Comparison of ENCODE assay signal across 19 mouse cellular contexts in genomic region chr9:48126815-48127214, GRCm38 (mm10). TPM values are rescaled to one million over a fixed set of nuclear protein-coding genes. Genes with fewer than 3 reads are reported as not detected.
DNase-seq lines count a peak whose midpoint lies in the region; ATAC-seq and TF ChIP-seq lines count a peak whose summit lies in the region.
"Had no signal": no experiment of that assay in that cellular context is flagged by ENCODE, and none has a peak within 500 bp of the region (broad histone marks: within the 10 kb centered on the region; RNA-seq: fewer than 3 reads in every experiment).

No protein-coding gene starts in this region.

- H3K9me3 ChIP-seq in heart, postnatal 0 days (replicated peaks; ENCODE audit: control insufficient read depth, low read length) = no peaks in the 10 kb centered on the region
- no peaks in the 10 kb centered on the region for H3K9me3 ChIP-seq in CH12.LX (replicated peaks; ENCODE audit: low read length)
- H3K9me3 ChIP-seq: embryonic facial prominence, embryonic 12.5 days; forebrain, embryonic 12.5 days; heart, embryonic 13.5 days had no signal

- no peaks in the 10 kb centered on the region for H3K4me1 ChIP-seq in heart, postnatal 0 days (ENCODE audit: control insufficient read depth, insufficient read depth)
- H3K4me1 ChIP-seq in CH12.LX (ENCODE audit: control insufficient read depth in 1 of 2, insufficient read depth in 2 of 2) = no peaks in the 10 kb centered on the region
- H3K4me1 ChIP-seq in cortical plate, adult 2 months (ENCODE audit: control insufficient read depth, insufficient read depth, low read length) = no peaks in the 10 kb centered on the region
- H3K4me1 ChIP-seq: embryonic facial prominence, embryonic 12.5 days; forebrain, embryonic 12.5 days; heart, embryonic 13.5 days had no signal

- no peak for TF ChIP-seq EP300 in heart, postnatal 0 days (IDR thresholded peaks at IDR 0.05; ENCODE audit: low read depth)
- no peak for TF ChIP-seq EP300 in CH12.LX (IDR thresholded peaks at IDR 0.05; ENCODE audit: low read length)

- ATAC-seq in heart, postnatal 0 days (ENCODE audit: insufficient read depth, low read depth) = no peak
- ATAC-seq: forebrain, embryonic 16.5 days had no signal

- intact Hi-C loops in heart, postnatal 36 days (cut with DNase I) = no loop called here
- intact Hi-C loops in left cerebral cortex, adult 2 months (cut with DNase I) = no loop called here
- intact Hi-C loops in left cerebral cortex, postnatal 4 days (cut with DNase I) = loop anchor here (10.0 kb wide), 1 partner anchor 122 kb away; no protein-coding TSS in a partner anchor

- no peak for TF ChIP-seq POLR2A in CH12.LX (IDR thresholded peaks at IDR 0.05; ENCODE audit: low read depth, low read length)
- TF ChIP-seq POLR2A in cortical plate, adult 2 months (IDR thresholded peaks at IDR 0.05; ENCODE audit: extremely low read depth, insufficient read depth, low read length) = no peak

- 0 out of 2 replicates have a peak, but pooled peaks have one; percentile 2 for TF ChIP-seq CTCF in heart, postnatal 0 days (IDR thresholded peaks at IDR 0.05; ENCODE audit: low read depth)
- peak; percentile 19 for TF ChIP-seq CTCF in left cerebral cortex, adult 2 months (IDR thresholded peaks at IDR 0.05)
- peak in 1 of 2 experiments; percentile 14; a peak in 1 of 4 replicates for TF ChIP-seq CTCF in CH12.LX (conservative IDR thresholded peaks at IDR 0.05 in 1 of 2, IDR thresholded peaks at IDR 0.05 in 1 of 2; ENCODE audit: low read depth in 2 of 2, low read length in 2 of 2)
- 0 out of 2 replicates have a peak, but pooled peaks have one; percentile 11 for TF ChIP-seq CTCF in cortical plate, adult 2 months (IDR thresholded peaks at IDR 0.05; ENCODE audit: extremely low read depth, insufficient read depth, low read length)

- H3K36me3 ChIP-seq in heart, postnatal 0 days (replicated peaks; ENCODE audit: control insufficient read depth, insufficient read depth, low read length) = no peaks in the 10 kb centered on the region
- H3K36me3 ChIP-seq in CH12.LX (replicated peaks in 1 of 2; ENCODE audit: control insufficient read depth in 1 of 2, insufficient read depth in 1 of 2, low read length in 1 of 2) = no peaks in the 10 kb centered on the region
- H3K36me3 ChIP-seq: embryonic facial prominence, embryonic 12.5 days; forebrain, embryonic 12.5 days; heart, embryonic 13.5 days had no signal

- H3K4me3 ChIP-seq in heart, postnatal 0 days (ENCODE audit: low read depth, low read length) = no peak overlapping the region
- H3K4me3 ChIP-seq in left cerebral cortex, adult 2 months = no peak overlapping the region
- H3K4me3 ChIP-seq in CH12.LX (replicated peaks in 1 of 3; ENCODE audit: low read depth in 2 of 3, low read length in 2 of 3, poor library complexity in 1 of 3) = no peak overlapping the region
- H3K4me3 ChIP-seq in cortical plate, adult 2 months (ENCODE audit: insufficient read depth, low read length) = no peak overlapping the region
- H3K4me3 ChIP-seq: embryonic facial prominence, embryonic 12.5 days; forebrain, embryonic 12.5 days; heart, embryonic 13.5 days had no signal

- no peak overlapping the region for H3K27ac ChIP-seq in heart, postnatal 0 days (ENCODE audit: low read depth)
- H3K27ac ChIP-seq in left cerebral cortex, adult 2 months = no peak overlapping the region
- no peak overlapping the region for H3K27ac ChIP-seq in CH12.LX (ENCODE audit: insufficient read depth, low read depth)
- no peak overlapping the region for H3K27ac ChIP-seq in cortical plate, adult 2 months (ENCODE audit: insufficient read depth, low read length)
- H3K27ac ChIP-seq: embryonic facial prominence, embryonic 12.5 days; forebrain, embryonic 12.5 days; heart, embryonic 13.5 days; hindbrain, embryonic 14.5 days had no signal

- DNase-seq in heart, postnatal 0 days (ENCODE audit: low spot score) = no peak
- no peak for DNase-seq in heart, postnatal 36 days
- DNase-seq in left cerebral cortex, adult 2 months (ENCODE audit: extremely low spot score in 1 of 2, low spot score in 2 of 2) = no peak
- DNase-seq in left cerebral cortex, postnatal 4 days = no peak
- DNase-seq in CH12.LX (ENCODE audit: extremely low read depth) = no peak
- no peak for DNase-seq in adrenal gland, adult (ENCODE audit: inconsistent age in 2 of 2, low spot score in 1 of 2)
- DNase-seq: adrenal gland, adult 8-10 months; adrenal gland, postnatal 36 days; cerebellum, adult 11 months; cerebellum, adult 8-10 months; cerebellum, postnatal 14 days; gastrocnemius, postnatal 14 days; heart, postnatal 10 days had no signal

- dilution Hi-C loops in CH12.LX (cut with MboI; ENCODE audit: extremely low pct_ligation_motif_present, extremely low pct_unique_long_range_greater_than_20kb, low sequenced_read_pairs) = no loop called here

- no peaks in the 10 kb centered on the region for H3K27me3 ChIP-seq in heart, postnatal 0 days (ENCODE audit: control insufficient read depth, insufficient read depth, low read length)
- peaks cover 68% of the 10 kb centered on the region for H3K27me3 ChIP-seq in CH12.LX (replicated peaks)
- H3K27me3 ChIP-seq: embryonic facial prominence, embryonic 12.5 days had no signal

- no peak for TF ChIP-seq RAD21 in CH12.LX (IDR thresholded peaks at IDR 0.05; ENCODE audit: low read depth, low read length)

- no peaks in the 10 kb centered on the region for H3K79me2 ChIP-seq in CH12.LX (replicated peaks; ENCODE audit: control insufficient read depth, extremely low read depth, insufficient read depth, poor library complexity, severe bottlenecking)

- H3K4me2 ChIP-seq in heart, postnatal 0 days (ENCODE audit: low read depth, low read length) = no peak overlapping the region
- no peak overlapping the region for H3K4me2 ChIP-seq in CH12.LX (ENCODE audit: insufficient read depth, low read depth, poor library complexity, severe bottlenecking)
- H3K4me2 ChIP-seq: embryonic facial prominence, embryonic 12.5 days; forebrain, embryonic 12.5 days; heart, embryonic 13.5 days; hindbrain, embryonic 14.5 days had no signal

- no peak overlapping the region for H3K9ac ChIP-seq in heart, postnatal 0 days (replicated peaks; ENCODE audit: low read depth, low read length)
- H3K9ac ChIP-seq in CH12.LX (ENCODE audit: insufficient read depth, low read depth) = no peak overlapping the region
- H3K9ac ChIP-seq: embryonic facial prominence, embryonic 12.5 days; forebrain, embryonic 12.5 days; heart, embryonic 13.5 days; hindbrain, embryonic 14.5 days had no signal

- 29% methylated on average over 3 of the region's 3 CpGs for WGBS in heart, postnatal 0 days

- in situ Hi-C loops in CH12.LX (cut with MboI; ENCODE audit: low pct_ligation_motif_present, low pct_unique_long_range_greater_than_20kb, low sequenced_read_pairs) = no loop called here

TF ChIP-seq in CH12.LX, 34 proteins besides CTCF, POLR2A, EP300 and RAD21:
- TF ChIP-seq SMC3 (IDR thresholded peaks at IDR 0.05; ENCODE audit: low read depth, low read length) = peak; percentile 5; the same call in 1 of the 2 replicates
- TF ChIP-seq ZNF384 (IDR thresholded peaks at IDR 0.05; ENCODE audit: low read depth, low read length) = no peak

RNA-seq across cellular contexts. Expression of gene Nxpe4, which starts 35.0 kb away (rescaled TPM):
- total RNA-seq in heart, postnatal 0 days (2014; rRNA removed; ENCODE audit: low replicate concordance) = 4.2 and 9.5 TPM in 2 replicates
- 5.3 and 5.9 TPM in 2 replicates for polyA plus RNA-seq in heart, postnatal 0 days (2015; fragmentation: Nextera tagmentation; extraction: Ambion mirVana)
- total RNA-seq in heart, postnatal 36 days (2021) = 1 to 10 TPM; 7.2 to 8.4 TPM
- total RNA-seq in left cerebral cortex, adult 2 months (2021) = 10 to 100 TPM; 10.8 to 13.5 TPM
- total RNA-seq in left cerebral cortex, postnatal 4 days (2021) = 10 to 100 TPM; 10.4 to 10.8 TPM
- total RNA-seq in CH12.LX (2012; rRNA removed) (1.6 and 2.0 TPM in 2 replicates), CH12.LX (2014; rRNA removed) (4.8 and 4.9 TPM in 2 replicates)
- 7.3 and 9.6 TPM in 2 replicates for polyA plus RNA-seq in CH12.LX (2012; ENCODE audit: insufficient read length, low read depth)
- polyA plus RNA-seq in cortical plate, adult 2 months (2012; rRNA removed) = 11.8 and 13.5 TPM in 2 replicates
